Mouse (Mus musculus) C2C12 (cell line): ENCODE measurements around the gene Izumo1r. TPM values are rescaled to one million over a fixed set of nuclear protein-coding genes. Genes with fewer than 3 reads are reported as not detected.

Experiments used
- H3K27me3 ChIP-seq: one replicate; pipeline ENCODE4 v1.6.1; 2011; ENCODE audit not compliant: control insufficient read depth, insufficient read depth, insufficient read length
- H3K36me3 ChIP-seq: one replicate; pipeline ENCODE4 v1.6.1; 2011; ENCODE audit not compliant: control insufficient read depth, insufficient read depth
- H3K4me3 ChIP-seq: one replicate; pipeline ENCODE4 v1.5.1; 2011; ENCODE audit warnings: mild to moderate bottlenecking, control low read depth; ENCODE audit not compliant: poor library complexity, insufficient read depth, severe bottlenecking
- H3K79me2 ChIP-seq: one replicate; pipeline ENCODE4 v1.6.1; 2011; ENCODE audit not compliant: control insufficient read depth, insufficient read depth
- H3K79me3 ChIP-seq: one replicate; pipeline ENCODE4 v1.6.1; 2011; ENCODE audit warnings: low read depth, control low read depth
- H3ac ChIP-seq: one replicate; pipeline ENCODE3; 2011; ENCODE audit warnings: low read depth; ENCODE audit not compliant: control insufficient read depth, insufficient read length
- CEBPB ChIP-seq: IDR thresholded peaks from one replicate; pipeline ENCODE4 v1.6.1; 2011; ENCODE audit warnings: low read depth, mild to moderate bottlenecking, control low read depth, moderate library complexity
- CTCF ChIP-seq: IDR thresholded peaks from one replicate; pipeline ENCODE4 v1.5.1; 2011; ENCODE audit not compliant: control insufficient read depth, insufficient read depth, insufficient read length
- FOSL1 ChIP-seq: IDR thresholded peaks from one replicate; pipeline ENCODE4 v1.8.0; 2011; ENCODE audit warnings: mild to moderate bottlenecking, low read length; ENCODE audit not compliant: poor library complexity, insufficient read depth, severe bottlenecking
- MAX ChIP-seq: IDR thresholded peaks from one replicate; pipeline ENCODE4 v1.6.1; 2011; ENCODE audit warnings: mild to moderate bottlenecking, control low read depth
- MYOD1 ChIP-seq: IDR thresholded peaks from one replicate; pipeline ENCODE4 v1.6.1; 2011; ENCODE audit warnings: low read depth; ENCODE audit not compliant: control insufficient read depth, insufficient read length
- MYOG ChIP-seq: IDR thresholded peaks from one replicate; pipeline ENCODE4 v1.6.1; 2011; ENCODE audit not compliant: control insufficient read depth, insufficient read length; ENCODE audit errors: extremely low read depth
- USF1 ChIP-seq: IDR thresholded peaks from one replicate; pipeline ENCODE4 v1.6.1; 2011; ENCODE audit warnings: low read depth, mild to moderate bottlenecking, control low read depth, moderate library complexity
- polyA plus RNA-seq: library from polyadenylated mRNA; unstranded; fragments of >200 nt; fragmentation: generic; extraction: Trizol; gene quantifications from one replicate; pipeline ENCODE4 v1.2.1, GENCODE M21; 2012; ENCODE audit warnings: missing spikeins

The Izumo1r gene
- polyA plus RNA-seq, 1 experiment = not detected

DNA sequence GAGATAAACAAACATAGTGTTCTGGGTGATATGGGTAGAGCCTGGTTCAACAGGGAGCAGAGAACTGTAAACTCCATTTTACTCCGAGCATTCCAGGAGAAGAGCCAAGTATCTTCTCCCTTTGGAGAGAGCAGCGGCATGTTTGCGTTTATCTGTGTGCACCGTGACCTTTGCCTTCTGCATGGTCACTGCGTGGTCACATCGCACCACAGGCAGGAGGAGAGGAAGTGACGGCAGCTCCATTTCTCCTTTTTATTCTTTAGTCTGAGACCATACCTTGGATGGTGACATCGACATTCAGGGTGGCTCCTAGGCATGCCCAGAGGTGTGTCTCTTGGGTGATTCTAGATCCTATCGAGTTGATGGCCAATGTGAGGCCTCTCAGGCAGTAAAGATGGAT, 10.4 kb downstream of the Izumo1r start:
- Histone ChIP-seq H3K79me2 (no peaks in the 10 kb centered on the region), H3ac (no peak overlapping the region), H3K36me3 (no peaks in the 10 kb centered on the region), H3K27me3 (no peaks in the 10 kb centered on the region), H3K79me3 (no peaks in the 10 kb centered on the region), H3K4me3 (no peak overlapping the region)
- TF ChIP-seq CEBPB (no peak), USF1 (no peak), FOSL1 (no peak), MYOD1 (no peak), MYOG (no peak), CTCF (no peak), MAX (no peak)

DNA sequence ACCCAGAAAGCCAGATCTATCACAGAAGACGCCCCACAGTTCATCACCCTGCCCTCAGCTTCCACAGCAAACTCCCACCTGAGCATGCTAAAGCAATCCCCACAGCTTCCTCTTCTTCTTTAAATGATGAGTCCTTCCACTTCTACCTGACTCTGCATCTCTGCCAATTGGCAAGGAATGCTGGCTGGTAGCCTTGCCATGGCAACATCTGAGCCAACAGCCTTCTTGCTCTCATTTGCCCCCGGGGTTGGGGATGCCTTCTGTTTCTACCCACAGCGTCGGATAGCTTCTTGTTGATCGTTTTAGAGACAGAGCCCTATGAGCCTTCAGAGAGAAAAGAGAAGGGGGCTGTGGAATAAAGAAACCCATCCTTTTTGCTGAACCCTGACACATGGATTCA, 11.9 kb downstream of the Izumo1r start:
- Histone ChIP-seq H3K79me3 (no peaks in the 10 kb centered on the region), H3K36me3 (no peaks in the 10 kb centered on the region), H3K4me3 (no peak overlapping the region), H3K79me2 (no peaks in the 10 kb centered on the region), H3K27me3 (no peaks in the 10 kb centered on the region), H3ac (no peak overlapping the region)
- no peak for TF ChIP-seq MYOG
- TF ChIP-seq CEBPB = no peak
- TF ChIP-seq MYOD1 = no peak
- no peak for TF ChIP-seq CTCF
- no peak for TF ChIP-seq FOSL1
- TF ChIP-seq USF1 = no peak
- TF ChIP-seq MAX = no peak

GRCm38 (mm10) chr9:14890699-14891098, 13.1 kb downstream of the Izumo1r start:
- H3K79me3 ChIP-seq = no peaks in the 10 kb centered on the region
- H3ac ChIP-seq = no peak overlapping the region
- H3K36me3 ChIP-seq = no peaks in the 10 kb centered on the region
- H3K79me2 ChIP-seq = no peaks in the 10 kb centered on the region
- no peaks in the 10 kb centered on the region for H3K27me3 ChIP-seq
- TF ChIP-seq USF1 (no peak), MYOD1 (no peak), CEBPB (no peak), MAX (no peak), MYOG (no peak), CTCF (no peak), FOSL1 (no peak)
- no peak overlapping the region for H3K4me3 ChIP-seq

- Histone ChIP-seq H3K27me3 (no peaks in the 10 kb centered on the region), H3K79me2 (no peaks in the 10 kb centered on the region), H3K79me3 (no peaks in the 10 kb centered on the region), H3K4me3 (no peak overlapping the region), H3ac (no peak overlapping the region), H3K36me3 (no peaks in the 10 kb centered on the region)
- TF ChIP-seq FOSL1 (no peak), USF1 (no peak), MYOD1 (no peak), CTCF (no peak)
These were observed 15.1 kb downstream of the Izumo1r start for GRCm38 (mm10) chr9:14888671-14889070.

DNA sequence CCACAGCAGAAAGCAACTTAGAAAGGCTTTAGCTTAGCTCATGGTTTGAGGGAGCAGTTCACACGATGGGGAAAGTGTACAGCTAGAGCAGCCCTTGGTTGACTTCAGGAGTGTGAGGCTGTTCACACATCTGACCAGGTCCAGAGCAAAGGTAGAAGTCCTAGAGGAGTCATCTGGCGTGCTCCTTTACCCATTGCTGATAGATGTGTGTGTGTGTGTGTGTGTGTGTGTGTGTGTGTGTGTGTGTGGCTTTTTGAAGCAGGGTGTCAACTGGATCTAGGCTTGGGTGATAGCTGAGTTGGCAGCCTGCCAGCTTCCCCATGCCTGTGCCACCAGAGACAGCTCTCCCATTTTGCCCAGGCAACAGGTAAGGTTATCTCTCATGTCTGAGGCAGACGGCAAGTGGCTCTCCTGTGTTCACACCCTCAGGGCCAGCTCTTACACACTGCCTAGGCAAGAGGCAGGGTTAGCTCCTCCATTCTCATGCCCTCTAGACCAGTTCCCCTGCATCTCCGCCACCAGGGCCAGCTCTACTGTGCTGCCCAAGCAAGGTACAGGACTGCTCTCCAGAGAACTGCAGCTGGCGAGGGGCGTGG, 15.9 kb downstream of the Izumo1r start:
- Histone ChIP-seq H3ac (no peak overlapping the region), H3K79me3 (no peaks in the 10 kb centered on the region), H3K79me2 (no peaks in the 10 kb centered on the region), H3K27me3 (no peaks in the 10 kb centered on the region), H3K4me3 (no peak overlapping the region), H3K36me3 (no peaks in the 10 kb centered on the region)
- TF ChIP-seq FOSL1 (no peak), CEBPB (no peak), MYOG (no peak), MYOD1 (no peak), CTCF (no peak), MAX (no peak), USF1 (no peak)

GRCm38 (mm10) chr9:14885954-14886353, 17.8 kb downstream of the Izumo1r start:
- Histone ChIP-seq H3K36me3 (no peaks in the 10 kb centered on the region), H3K27me3 (peaks cover 3% of the 10 kb centered on the region), H3K79me2 (no peaks in the 10 kb centered on the region), H3K4me3 (no peak overlapping the region), H3ac (no peak overlapping the region), H3K79me3 (no peaks in the 10 kb centered on the region)
- TF ChIP-seq USF1 (no peak), CEBPB (no peak)
